In genomic region chr14:19861311-19862080, GRCm38 (mm10) we compare ENCODE assay signal across 24 mouse cellular contexts. TPM values are rescaled to one million over a fixed set of nuclear protein-coding genes. Genes with fewer than 3 reads are reported as not detected.
DNase-seq lines count a peak whose midpoint lies in the region; ATAC-seq and TF ChIP-seq lines count a peak whose summit lies in the region.
"Had no signal": no experiment of that assay in that cellular context is flagged by ENCODE, and none has a peak within 500 bp of the region (broad histone marks: within the 10 kb centered on the region; RNA-seq: fewer than 3 reads in every experiment).

No protein-coding gene starts in this region.

- TF ChIP-seq CTCF in layer of hippocampus, adult 2 months (conservative IDR thresholded peaks at IDR 0.05), result peak; percentile 62

- no peak overlapping the region for H3K27ac ChIP-seq in layer of hippocampus, adult 2 months
- H3K27ac ChIP-seq in neural tube, embryonic 15.5 days (replicated peaks), result no peak overlapping the region
- H3K27ac ChIP-seq: embryonic facial prominence, embryonic 12.5 days; heart, embryonic 13.5 days; hindbrain, embryonic 15.5 days; kidney, postnatal 0 days; limb, embryonic 15.5 days; liver, embryonic 15.5 days; midbrain, embryonic 13.5 days had no signal

- H3K9me3 ChIP-seq in neural tube, embryonic 15.5 days (replicated peaks), result no peaks in the 10 kb centered on the region
- H3K9me3 ChIP-seq: embryonic facial prominence, embryonic 12.5 days; hindbrain, embryonic 15.5 days; limb, embryonic 15.5 days; liver, embryonic 15.5 days; midbrain, embryonic 13.5 days had no signal

- no peaks in the 10 kb centered on the region for H3K36me3 ChIP-seq in neural tube, embryonic 15.5 days
- H3K36me3 ChIP-seq: embryonic facial prominence, embryonic 12.5 days; heart, embryonic 13.5 days; hindbrain, embryonic 15.5 days; limb, embryonic 15.5 days; liver, embryonic 15.5 days; midbrain, embryonic 13.5 days had no signal

- no peak overlapping the region for H3K4me3 ChIP-seq in layer of hippocampus, adult 2 months
- H3K4me3 ChIP-seq in neural tube, embryonic 15.5 days (replicated peaks), result no peak overlapping the region
- H3K4me3 ChIP-seq: embryonic facial prominence, embryonic 12.5 days; erythroblast, embryonic 14.5 days; heart, embryonic 13.5 days; hindbrain, embryonic 15.5 days; limb, embryonic 15.5 days; liver, embryonic 15.5 days; midbrain, embryonic 13.5 days; myocyte had no signal

- no peak overlapping the region for H3K4me2 ChIP-seq in neural tube, embryonic 15.5 days
- H3K4me2 ChIP-seq: embryonic facial prominence, embryonic 12.5 days; heart, embryonic 13.5 days; hindbrain, embryonic 15.5 days; limb, embryonic 15.5 days; liver, embryonic 15.5 days; midbrain, embryonic 13.5 days had no signal

- no peak overlapping the region for H3K9ac ChIP-seq in neural tube, embryonic 15.5 days (replicated peaks)
- H3K9ac ChIP-seq: embryonic facial prominence, embryonic 12.5 days; heart, embryonic 13.5 days; hindbrain, embryonic 15.5 days; limb, embryonic 15.5 days; liver, embryonic 15.5 days; midbrain, embryonic 13.5 days had no signal

- H3K27me3 ChIP-seq in neural tube, embryonic 15.5 days (replicated peaks), result no peaks in the 10 kb centered on the region
- H3K27me3 ChIP-seq: embryonic facial prominence, embryonic 12.5 days; heart, embryonic 13.5 days; hindbrain, embryonic 15.5 days; limb, embryonic 15.5 days; liver, embryonic 15.5 days; midbrain, embryonic 13.5 days had no signal

- 82% methylated on average over 8 of the region's 8 CpGs for WGBS in neural tube, embryonic 15.5 days

- peak; percentile 18 for DNase-seq in adrenal gland, postnatal 14 days
- no peak for DNase-seq in adrenal gland, adult 2 months
- DNase-seq in layer of hippocampus, adult 2 months (ENCODE audit: low spot score in 2 of 2), result no peak
- no peak for DNase-seq in layer of hippocampus, adult 9-10 months (ENCODE audit: low spot score)
- peak; percentile 10 to 19 for DNase-seq in B cell, adult 2 months
- peak; percentile 9 for DNase-seq in NIH3T3 (ENCODE audit: low read depth)
- no peak for DNase-seq in ovary, postnatal 36 days (ENCODE audit: low spot score)
- DNase-seq: cerebellum, adult 9-10 months; heart, postnatal 36 days; kidney, adult 11 months; layer of hippocampus, postnatal 36 days; right cerebral cortex, postnatal 25 days had no signal

- no peak for ATAC-seq in neural tube, embryonic 15.5 days (ENCODE audit: low FRiP score)
- ATAC-seq: forebrain, embryonic 14.5 days; lung, postnatal 0 days; midbrain, embryonic 13.5 days had no signal

- H3K4me1 ChIP-seq in neural tube, embryonic 15.5 days, result peaks cover 4% of the 10 kb centered on the region; the same call in 1 of the 2 replicates
- H3K4me1 ChIP-seq: embryonic facial prominence, embryonic 12.5 days; heart, embryonic 13.5 days; hindbrain, embryonic 15.5 days; limb, embryonic 15.5 days; liver, embryonic 15.5 days; midbrain, embryonic 13.5 days had no signal

RNA-seq across cellular contexts. Expression of gene Rtraf, which starts 37.9 kb away (rescaled TPM):
- total RNA-seq in adrenal gland, postnatal 14 days (2021), result 71.3 and 75.4 TPM in 2 replicates
- total RNA-seq in adrenal gland, adult 2 months (2021), result 10 to 100 TPM; 75.4 to 84.4 TPM
- polyA plus RNA-seq in adrenal gland, adult 2 months (2012; rRNA removed), result 7.3 and 12.6 TPM in 2 replicates
- total RNA-seq in layer of hippocampus, adult 2 months (2021), result 10 to 100 TPM; 51.5 to 56.4 TPM
- polyA plus RNA-seq in neural tube, embryonic 15.5 days (2015; fragmentation: Nextera tagmentation; extraction: Ambion mirVana), result 156 and 162 TPM in 2 replicates

Comparison
In these comparisons a context has a peak if more than half of its experiments do, and no peak if none do; other contexts are left out.
1. DNase-seq: peak in adrenal gland, postnatal 14 days (single experiment), B cell, adult 2 months (2 of 2) and NIH3T3 (single experiment); none in adrenal gland, adult 2 months (single experiment), layer of hippocampus, adult 2 months (0 of 2), layer of hippocampus, adult 9-10 months (single experiment) and ovary, postnatal 36 days (single experiment).